Mouse (Mus musculus): ENCODE measurements around the gene Gars. TPM values are rescaled to one million over a fixed set of nuclear protein-coding genes. Genes with fewer than 3 reads are reported as not detected.

Gene Gars
- polyA plus RNA-seq, 1 experiment from 2014 or later: 100 TPM

DNA sequence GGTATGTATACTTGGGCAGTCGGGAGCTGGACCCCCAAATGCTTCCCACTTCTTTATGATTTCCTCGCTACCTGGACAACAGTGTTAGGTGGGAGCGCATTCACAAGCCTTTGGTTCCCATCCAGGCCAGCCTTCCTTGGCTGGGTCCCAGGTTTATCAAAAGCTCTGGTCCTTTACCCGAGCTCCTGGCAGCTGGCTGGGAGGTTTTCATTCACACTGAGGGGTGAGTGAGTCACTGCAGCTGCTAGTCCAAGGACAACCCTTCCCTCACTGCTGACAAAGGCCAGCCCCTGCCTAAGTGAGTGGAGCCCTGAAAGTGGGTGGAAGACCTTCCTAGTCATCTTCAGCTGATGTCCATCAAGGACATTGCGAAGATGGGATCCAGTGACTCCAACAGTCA, 60.2 kb downstream of the Gars start:
- no peak for ATAC-seq (ENCODE audit: insufficient read depth)
- Histone ChIP-seq H3K27me3 (no peaks in the 10 kb centered on the region), H3K9ac (no peak overlapping the region), H3K36me3 (replicated peaks) (no peaks in the 10 kb centered on the region), H3K9me3 (replicated peaks) (no peaks in the 10 kb centered on the region), H3K4me1 (replicated peaks) (no peaks in the 10 kb centered on the region), H3K27ac (replicated peaks) (no peak overlapping the region), H3K4me2 (no peak overlapping the region), H3K4me3 (replicated peaks) (no peak overlapping the region)
- 50% methylated on average over 5 of the region's 5 CpGs for WGBS (ENCODE audit: insufficient replicate concordance)

DNA sequence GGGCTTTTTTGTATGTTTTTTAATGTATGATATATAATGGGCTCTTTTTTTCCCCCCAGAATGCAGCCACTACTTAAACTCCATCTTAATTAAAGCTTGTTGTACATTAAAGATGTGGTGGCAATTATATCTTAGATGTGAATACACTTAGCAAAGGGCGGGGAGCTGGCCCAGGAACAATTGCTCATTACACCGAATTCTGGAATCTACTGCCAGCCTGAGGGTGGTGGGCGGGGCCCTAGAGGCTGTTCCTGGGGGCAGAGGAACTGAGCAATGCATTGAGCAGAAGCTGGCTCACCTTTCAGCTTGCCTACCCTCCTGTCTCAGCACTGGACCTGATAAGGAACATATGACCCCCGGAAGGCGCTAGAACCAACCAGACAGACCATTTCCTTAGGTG, 60.8 kb downstream of the Gars start:
- H3K4me3 ChIP-seq (replicated peaks): no peak overlapping the region
- no peaks in the 10 kb centered on the region for H3K4me1 ChIP-seq (replicated peaks)
- no peak overlapping the region for H3K27ac ChIP-seq (replicated peaks)
- no peak overlapping the region for H3K4me2 ChIP-seq
- H3K36me3 ChIP-seq (replicated peaks): no peaks in the 10 kb centered on the region
- H3K27me3 ChIP-seq: no peaks in the 10 kb centered on the region
- no peak for ATAC-seq (ENCODE audit: insufficient read depth)
- H3K9ac ChIP-seq: no peak overlapping the region
- no peaks in the 10 kb centered on the region for H3K9me3 ChIP-seq (replicated peaks)
- 52% methylated on average over 5 of the region's 5 CpGs for WGBS (ENCODE audit: insufficient replicate concordance)

- no peak overlapping the region for H3K9ac ChIP-seq
- 6% methylated on average over 7 of the region's 7 CpGs for WGBS (ENCODE audit: insufficient replicate concordance)
- H3K4me2 ChIP-seq: no peak overlapping the region
- H3K4me3 ChIP-seq (replicated peaks): no peak overlapping the region
- H3K27ac ChIP-seq (replicated peaks): no peak overlapping the region
- H3K27me3 ChIP-seq: no peaks in the 10 kb centered on the region
- no peaks in the 10 kb centered on the region for H3K36me3 ChIP-seq (replicated peaks)
- no peaks in the 10 kb centered on the region for H3K4me1 ChIP-seq (replicated peaks)
- no peaks in the 10 kb centered on the region for H3K9me3 ChIP-seq (replicated peaks)
- no peak for ATAC-seq (ENCODE audit: insufficient read depth)
Observed at GRCm38 (mm10) chr6:55108358-55108757, 70.6 kb downstream of the Gars start.

- Histone ChIP-seq H3K4me3 (replicated peaks) (peak overlapping the region; percentile 45), H3K27ac (replicated peaks) (no peak overlapping the region), H3K4me1 (replicated peaks) (no peaks in the 10 kb centered on the region), H3K9ac (no peak overlapping the region), H3K36me3 (replicated peaks) (no peaks in the 10 kb centered on the region), H3K27me3 (peaks cover 70% of the 10 kb centered on the region), H3K4me2 (peak overlapping the region; percentile 65), H3K9me3 (replicated peaks) (no peaks in the 10 kb centered on the region)
- under 1% methylated on average over 68 of the region's 68 CpGs for WGBS (ENCODE audit: insufficient replicate concordance)
- ATAC-seq (ENCODE audit: insufficient read depth): peak; percentile 79
Observed at GRCm38 (mm10) chr6:55117325-55118109, 79.7 kb downstream of the Gars start.

DNA sequence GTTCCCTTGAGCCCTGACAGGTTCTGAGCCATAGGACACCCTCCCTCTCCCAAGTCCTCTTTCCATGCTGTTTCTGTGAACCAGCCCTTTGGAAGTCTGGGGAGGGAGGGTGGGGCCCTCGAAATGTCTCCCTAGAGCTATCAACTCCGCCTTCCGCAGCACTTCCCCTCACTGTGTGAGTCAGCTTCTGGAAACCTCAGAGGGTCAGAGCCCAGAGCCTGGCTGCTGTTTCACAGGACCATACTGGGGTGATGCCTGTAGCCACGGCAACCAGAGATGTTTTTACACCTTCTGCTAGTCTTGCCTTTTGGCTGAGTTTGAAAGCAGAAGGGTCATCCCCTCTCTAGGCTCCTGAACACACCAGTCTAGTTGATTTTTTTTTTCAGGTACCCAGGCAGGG, 85.2 kb downstream of the Gars start:
- no peak overlapping the region for H3K4me3 ChIP-seq (replicated peaks)
- ATAC-seq (ENCODE audit: insufficient read depth): no peak
- peaks cover 32% of the 10 kb centered on the region for H3K27me3 ChIP-seq
- H3K4me2 ChIP-seq: no peak overlapping the region
- no peaks in the 10 kb centered on the region for H3K4me1 ChIP-seq (replicated peaks)
- no peaks in the 10 kb centered on the region for H3K36me3 ChIP-seq (replicated peaks)
- H3K9ac ChIP-seq: no peak overlapping the region
- H3K27ac ChIP-seq (replicated peaks): no peak overlapping the region
- 13% methylated on average over 4 of the region's 4 CpGs for WGBS (ENCODE audit: insufficient replicate concordance)
- H3K9me3 ChIP-seq (replicated peaks): no peaks in the 10 kb centered on the region

GRCm38 (mm10) chr6:55126576-55126975, 88.8 kb downstream of the Gars start:
- no peak for ATAC-seq (ENCODE audit: insufficient read depth)
- Histone ChIP-seq H3K27me3 (peaks cover 3% of the 10 kb centered on the region; the same call in 1 of the 2 replicates), H3K4me1 (replicated peaks) (no peaks in the 10 kb centered on the region), H3K4me2 (no peak overlapping the region), H3K9me3 (replicated peaks) (no peaks in the 10 kb centered on the region), H3K36me3 (replicated peaks) (no peaks in the 10 kb centered on the region), H3K27ac (replicated peaks) (no peak overlapping the region), H3K9ac (no peak overlapping the region), H3K4me3 (replicated peaks) (no peak overlapping the region)
- WGBS (ENCODE audit: insufficient replicate concordance): 65% methylated on average over 5 of the region's 5 CpGs

- H3K4me3 ChIP-seq (replicated peaks): no peak overlapping the region
- no peak overlapping the region for H3K27ac ChIP-seq (replicated peaks)
- H3K27me3 ChIP-seq: no peaks in the 10 kb centered on the region
- H3K9me3 ChIP-seq (replicated peaks): no peaks in the 10 kb centered on the region
- no peaks in the 10 kb centered on the region for H3K36me3 ChIP-seq (replicated peaks)
- no peak overlapping the region for H3K4me2 ChIP-seq
- ATAC-seq (ENCODE audit: insufficient read depth): no peak
- H3K4me1 ChIP-seq (replicated peaks): no peaks in the 10 kb centered on the region
- no peak overlapping the region for H3K9ac ChIP-seq
Observed at GRCm38 (mm10) chr6:55128391-55128790, 90.6 kb downstream of the Gars start.

Other genes starting within 250 kb of the Gars start
- gene Znrf2, start 221.1 kb upstream of the Gars start, polyA plus RNA-seq (2015; fragmentation: Nextera tagmentation; extraction: Ambion mirVana): 2.1 and 2.2 TPM in 2 replicates
- 2.2 and 3.0 TPM in 2 replicates for gene Nod1, start 65.4 kb upstream of the Gars start, polyA plus RNA-seq (2015; fragmentation: Nextera tagmentation; extraction: Ambion mirVana)
- 3.0 and 4.0 TPM in 2 replicates for gene Ggct, start 45.1 kb upstream of the Gars start, polyA plus RNA-seq (2015; fragmentation: Nextera tagmentation; extraction: Ambion mirVana)
- 0.73 and 0.83 TPM in 2 replicates for gene Crhr2, start 95.0 kb downstream of the Gars start, polyA plus RNA-seq (2015; fragmentation: Nextera tagmentation; extraction: Ambion mirVana)
- gene Inmt, start 137.0 kb downstream of the Gars start, polyA plus RNA-seq (2015; fragmentation: Nextera tagmentation; extraction: Ambion mirVana): 0.16 and 0.32 TPM in 2 replicates
- 1.0 and 1.3 TPM in 2 replicates for gene Mindy4, start 165.4 kb downstream of the Gars start, polyA plus RNA-seq (2015; fragmentation: Nextera tagmentation; extraction: Ambion mirVana)